Mouse (Mus musculus) embryonic facial prominence, embryonic 10.5 days (tissue): Measurements from ENCODE around the gene Gm28729. TPM values are rescaled to one million over a fixed set of nuclear protein-coding genes. Genes with fewer than 3 reads are reported as not detected.

ENCODE experiments used
- DNase-seq: peaks from one replicate; pipeline ENCODE4 v3.0.0-alpha.2; 2017; ENCODE audit warnings: low spot score
- H3K27ac ChIP-seq: fragments of 300-500 bp; sonication (generic); replicated peaks from 2 replicates; pipeline ENCODE4 v1.5.1; 2016; ENCODE audit warnings: mild to moderate bottlenecking
- H3K27me3 ChIP-seq: fragments of 300-500 bp; sonication (generic); replicated peaks from 2 replicates; pipeline ENCODE4 v1.6.1; 2016; ENCODE audit warnings: low read depth, mild to moderate bottlenecking; ENCODE audit not compliant: poor library complexity, severe bottlenecking
- H3K36me3 ChIP-seq: fragments of 300-500 bp; sonication (generic); replicated peaks from 2 replicates; pipeline ENCODE4 v1.6.1; 2016; ENCODE audit warnings: mild to moderate bottlenecking, moderate library complexity
- H3K4me1 ChIP-seq: fragments of 300-500 bp; sonication (generic); 2 replicates; pipeline ENCODE4 v1.6.1; 2016
- H3K4me3 ChIP-seq: fragments of 300-500 bp; sonication (generic); 2 replicates; pipeline ENCODE4 v1.5.1; 2016; ENCODE audit warnings: mild to moderate bottlenecking, moderate library complexity
- H3K9me3 ChIP-seq: fragments of 300-500 bp; sonication (generic); 2 replicates; pipeline ENCODE4 v1.6.1; 2016; ENCODE audit warnings: mild to moderate bottlenecking
- WGBS: fragments of 180-500 bp; shearing (Covaris S2); methylation state at CpG from one replicate; pipeline ENCODE4 v1.1.7; 2016; 5-methylcytosine and 5-hydroxymethylcytosine counted together
- polyA plus RNA-seq: library from polyadenylated mRNA; unstranded; fragments of >200 nt; fragmentation: Nextera tagmentation; extraction: Ambion mirVana; gene quantifications from 2 replicates; pipeline ENCODE4 v1.2.1, GENCODE M21; 2016

Gm28729 gene
- polyA plus RNA-seq, result not detected in 2 replicates

DNA sequence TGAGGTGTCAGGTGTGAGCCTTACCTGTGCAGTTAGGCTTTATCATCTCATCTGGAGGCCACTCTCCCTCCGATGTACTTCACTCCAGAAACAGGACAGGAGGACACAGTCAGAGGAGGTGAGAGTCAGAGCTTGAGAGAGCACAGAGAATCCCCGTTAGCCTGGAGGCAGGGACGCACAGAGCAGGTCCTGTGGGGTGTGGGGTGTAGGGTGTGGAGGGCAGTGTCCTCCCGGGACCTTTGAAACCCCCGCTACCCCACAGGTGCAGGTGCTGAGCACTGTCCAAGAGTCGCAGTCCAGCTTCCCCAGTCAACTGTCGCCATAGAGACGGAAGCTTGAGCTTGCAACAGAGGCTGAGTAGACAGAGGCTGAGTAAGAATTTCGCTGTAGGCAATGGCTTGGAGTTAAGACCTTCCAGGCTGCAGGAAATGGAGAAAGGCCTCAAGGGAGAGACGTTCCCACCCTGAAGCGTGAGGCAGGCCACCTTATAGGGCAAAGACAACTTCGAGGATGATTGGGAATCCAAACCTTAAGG lies at the start of gene Gm28729:
Gm28729 (minus strand) TSS at position 293 of the 535 bp plus-strand sequence.
- Histone ChIP-seq H3K36me3 (no peaks in the 10 kb centered on the region), H3K27ac (no peak within 1 kb of the TSS), H3K4me1 (peaks cover 14% of the 10 kb centered on the region), H3K4me3 (no peak within 1 kb of the TSS), H3K9me3 (no peaks in the 10 kb centered on the region), H3K27me3 (no peaks in the 10 kb centered on the region)
- no peak for DNase-seq
- WGBS, result 57% methylated on average over 12 of the region's 12 CpGs

DNA sequence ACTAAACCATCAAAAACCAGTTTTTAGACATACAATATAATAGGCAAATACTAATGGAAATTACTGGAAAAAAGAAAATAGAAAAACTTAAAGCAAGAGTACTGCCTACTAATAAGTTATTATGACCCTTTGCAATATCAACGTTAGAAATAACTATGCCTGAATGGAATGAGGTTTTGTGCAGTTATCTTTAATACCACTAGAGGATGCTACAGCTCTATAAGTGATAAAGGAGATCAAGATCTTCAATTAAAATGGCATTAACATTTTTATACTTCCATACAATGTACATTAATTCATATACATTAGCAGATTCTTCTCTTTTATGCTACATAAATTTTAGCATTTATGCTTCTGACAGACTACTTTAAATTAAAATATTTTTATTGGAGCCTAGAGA lies 48.2 kb upstream of the Gm28729 start:
- Histone ChIP-seq H3K36me3 (peaks cover 38% of the 10 kb centered on the region), H3K9me3 (no peaks in the 10 kb centered on the region), H3K4me3 (no peak overlapping the region), H3K27ac (no peak overlapping the region), H3K27me3 (no peaks in the 10 kb centered on the region), H3K4me1 (peaks cover 8% of the 10 kb centered on the region; the same call in 1 of the 2 replicates)
- DNase-seq, result no peak
- 22% methylated on average over 1 of the region's 1 CpGs for WGBS

DNA sequence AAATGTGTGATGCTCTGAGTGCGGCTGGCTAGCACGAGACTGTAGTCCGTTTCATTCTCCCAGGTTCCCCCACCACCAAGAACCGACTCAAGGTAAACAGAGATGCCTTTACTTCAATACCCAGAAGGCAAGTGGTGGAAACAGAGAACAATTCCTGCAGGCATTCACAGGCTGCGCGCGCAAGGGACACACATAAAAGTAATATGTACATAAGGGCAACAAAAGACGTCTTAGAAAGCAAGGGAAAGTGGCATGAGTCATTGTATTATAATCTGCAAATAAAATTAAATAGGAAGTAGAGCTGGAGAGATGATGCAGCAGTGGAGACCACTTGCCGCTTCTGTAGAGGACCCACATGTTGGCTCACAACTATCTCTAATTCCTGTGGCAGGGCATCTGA lies 47.7 kb upstream of the Gm28729 start:
- Histone ChIP-seq H3K36me3 (peaks cover 39% of the 10 kb centered on the region), H3K4me3 (no peak overlapping the region), H3K9me3 (no peaks in the 10 kb centered on the region), H3K4me1 (peaks cover 5% of the 10 kb centered on the region; the same call in 1 of the 2 replicates), H3K27me3 (no peaks in the 10 kb centered on the region), H3K27ac (no peak overlapping the region)
- WGBS, result 90% methylated on average over 9 of the region's 9 CpGs
- no peak for DNase-seq

DNA sequence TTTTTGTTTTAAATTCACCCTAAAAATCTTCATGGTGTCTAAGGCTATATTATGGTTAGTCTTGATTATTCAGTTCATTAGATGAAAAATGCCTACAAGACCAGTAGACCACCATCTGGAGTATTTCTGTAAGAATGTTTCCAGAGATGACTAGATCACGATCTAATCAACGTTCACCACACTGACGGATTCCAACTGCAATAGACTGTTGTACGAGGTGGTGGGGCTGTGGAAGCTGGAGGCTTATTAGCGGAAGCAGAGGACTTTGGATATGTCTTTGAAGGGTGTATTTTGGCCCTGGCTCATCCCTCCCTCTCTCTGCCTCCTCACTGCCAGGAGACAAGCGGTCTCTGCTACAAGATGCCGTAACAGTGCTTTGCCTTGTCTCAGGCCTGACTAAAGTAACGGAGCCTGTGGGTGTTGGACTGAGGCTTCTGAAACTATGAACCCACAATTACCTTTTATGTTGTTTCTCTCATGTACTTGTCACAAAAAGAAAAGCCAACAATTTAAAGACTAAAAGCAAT lies 41.5 kb upstream of the Gm28729 start:
- Histone ChIP-seq H3K27ac (no peak overlapping the region), H3K9me3 (no peaks in the 10 kb centered on the region), H3K4me3 (no peak overlapping the region), H3K36me3 (peaks cover 66% of the 10 kb centered on the region), H3K27me3 (no peaks in the 10 kb centered on the region), H3K4me1 (no peaks in the 10 kb centered on the region)
- 88% methylated on average over 8 of the region's 8 CpGs for WGBS
- no peak for DNase-seq

DNA sequence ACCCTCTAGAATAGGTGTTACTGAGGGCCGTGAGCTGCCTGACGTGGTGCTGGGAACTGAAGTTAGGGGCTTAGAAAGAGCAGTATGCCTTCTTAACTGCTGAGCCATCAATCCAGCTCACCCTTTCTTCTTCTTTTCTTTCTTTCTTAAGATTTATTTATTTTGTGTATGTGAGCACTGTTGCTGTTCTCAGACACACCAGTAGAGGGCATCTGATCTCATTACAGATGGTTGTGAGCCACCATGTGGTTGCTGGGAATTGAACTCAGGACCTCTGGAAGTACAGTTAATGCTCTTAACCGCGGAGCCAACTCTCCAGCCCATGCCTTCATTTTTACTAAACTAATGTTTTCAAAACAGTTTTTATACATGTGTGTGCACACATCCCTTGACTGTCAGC lies 38.4 kb upstream of the Gm28729 start:
- 96% methylated on average over 4 of the region's 4 CpGs for WGBS
- Histone ChIP-seq H3K27ac (no peak overlapping the region), H3K4me3 (no peak overlapping the region), H3K9me3 (no peaks in the 10 kb centered on the region), H3K4me1 (no peaks in the 10 kb centered on the region), H3K27me3 (no peaks in the 10 kb centered on the region), H3K36me3 (peaks cover 66% of the 10 kb centered on the region)
- no peak for DNase-seq

DNA sequence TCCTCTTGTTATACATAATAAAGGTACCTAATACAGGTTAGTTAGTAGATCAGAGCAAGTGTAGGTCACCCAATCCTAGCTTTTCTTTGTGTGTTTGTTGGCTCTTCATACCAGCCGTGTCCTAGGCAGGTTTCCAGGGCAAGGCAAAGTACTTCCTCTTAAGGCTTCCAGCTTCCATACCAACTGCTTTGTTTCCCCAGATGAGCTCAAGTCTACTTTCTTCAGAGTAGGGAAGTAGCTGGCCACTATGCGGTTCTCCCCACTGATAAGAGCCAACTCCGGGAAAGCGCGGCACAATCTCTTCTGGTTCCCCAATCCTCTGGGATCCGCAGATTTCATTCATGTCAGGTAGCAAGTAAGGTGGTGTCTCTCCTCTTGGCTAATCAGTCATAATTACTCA lies 34.1 kb upstream of the Gm28729 start:
- Histone ChIP-seq H3K27me3 (no peaks in the 10 kb centered on the region), H3K4me1 (no peaks in the 10 kb centered on the region), H3K36me3 (peaks cover 43% of the 10 kb centered on the region), H3K4me3 (no peak overlapping the region), H3K27ac (no peak overlapping the region), H3K9me3 (no peaks in the 10 kb centered on the region)
- no peak for DNase-seq
- WGBS, result 95% methylated on average over 6 of the region's 6 CpGs

DNA sequence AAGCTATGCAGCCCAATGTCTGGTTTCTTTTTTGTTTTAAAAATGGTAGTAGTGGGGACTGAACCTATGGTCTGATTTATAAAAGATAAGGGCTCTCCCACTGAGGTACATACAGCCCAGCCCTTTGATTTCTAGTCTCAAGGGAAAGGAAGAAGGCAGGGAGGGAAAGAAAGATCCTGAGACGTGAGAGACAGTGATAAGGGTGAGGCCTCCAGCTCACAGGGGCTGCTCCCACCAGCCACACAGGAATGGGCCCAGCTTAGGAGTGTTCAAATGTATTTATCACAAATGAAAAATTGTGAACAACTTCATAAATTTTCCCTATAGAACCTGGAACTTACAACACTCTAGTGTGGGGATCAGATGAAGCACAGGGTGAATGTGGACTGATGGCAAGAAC lies 33.5 kb upstream of the Gm28729 start:
- Histone ChIP-seq H3K27ac (no peak overlapping the region), H3K9me3 (no peaks in the 10 kb centered on the region), H3K4me3 (no peak overlapping the region), H3K36me3 (peaks cover 37% of the 10 kb centered on the region), H3K4me1 (no peaks in the 10 kb centered on the region), H3K27me3 (no peaks in the 10 kb centered on the region)
- no peak for DNase-seq
- 81% methylated on average over 1 of the region's 1 CpGs for WGBS

DNA sequence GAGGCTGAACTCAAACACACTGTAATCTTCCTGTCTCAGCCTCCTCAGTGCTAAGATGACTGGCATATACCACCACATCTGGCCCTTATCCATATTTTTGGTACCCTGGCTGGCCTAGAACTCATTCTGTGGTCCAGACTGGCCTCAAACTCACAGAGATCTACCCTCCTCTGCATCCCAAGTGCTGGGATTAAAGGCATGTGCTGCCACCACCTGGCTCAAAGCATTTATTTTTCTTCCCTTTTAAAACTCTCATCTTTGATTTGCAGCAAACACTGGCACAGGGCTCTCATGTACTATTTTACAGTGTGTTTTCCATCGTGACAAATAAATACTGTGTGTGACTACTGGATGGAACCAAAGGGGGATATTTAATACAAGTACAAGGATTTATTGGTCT lies 29.0 kb upstream of the Gm28729 start:
- no peak for DNase-seq
- H3K4me3 ChIP-seq, result no peak overlapping the region
- no peaks in the 10 kb centered on the region for H3K27me3 ChIP-seq
- no peaks in the 10 kb centered on the region for H3K9me3 ChIP-seq
- no peaks in the 10 kb centered on the region for H3K4me1 ChIP-seq
- no peak overlapping the region for H3K27ac ChIP-seq
- whole genome bisulfite sequencing, result 89% methylated on average over 1 of the region's 1 CpGs
- H3K36me3 ChIP-seq, result peaks cover 31% of the 10 kb centered on the region

DNA sequence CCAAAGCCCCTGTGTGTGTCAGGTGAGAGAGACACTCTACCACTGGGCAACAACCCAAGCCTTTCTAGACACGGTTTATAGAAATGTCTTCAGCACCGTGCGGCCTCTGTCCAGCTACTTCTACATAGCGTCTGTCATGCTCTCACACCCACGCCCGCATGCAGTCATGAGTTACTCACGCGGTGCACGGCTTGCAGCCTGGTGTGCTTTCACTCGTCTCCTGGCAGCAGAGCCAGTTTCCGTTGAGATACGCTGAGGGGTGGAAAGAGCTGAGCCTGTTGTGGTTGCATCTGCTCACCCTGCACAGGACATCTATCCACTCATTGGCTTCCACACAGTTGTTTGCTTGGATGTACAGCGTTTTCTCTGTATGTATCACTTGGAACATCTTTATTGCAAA lies 20.3 kb upstream of the Gm28729 start:
- no peaks in the 10 kb centered on the region for H3K27me3 ChIP-seq
- WGBS, result 93% methylated on average over 13 of the region's 13 CpGs
- DNase-seq, result no peak
- no peaks in the 10 kb centered on the region for H3K4me1 ChIP-seq
- no peaks in the 10 kb centered on the region for H3K9me3 ChIP-seq
- H3K36me3 ChIP-seq, result peaks cover 36% of the 10 kb centered on the region
- no peak overlapping the region for H3K27ac ChIP-seq
- no peak overlapping the region for H3K4me3 ChIP-seq

DNA sequence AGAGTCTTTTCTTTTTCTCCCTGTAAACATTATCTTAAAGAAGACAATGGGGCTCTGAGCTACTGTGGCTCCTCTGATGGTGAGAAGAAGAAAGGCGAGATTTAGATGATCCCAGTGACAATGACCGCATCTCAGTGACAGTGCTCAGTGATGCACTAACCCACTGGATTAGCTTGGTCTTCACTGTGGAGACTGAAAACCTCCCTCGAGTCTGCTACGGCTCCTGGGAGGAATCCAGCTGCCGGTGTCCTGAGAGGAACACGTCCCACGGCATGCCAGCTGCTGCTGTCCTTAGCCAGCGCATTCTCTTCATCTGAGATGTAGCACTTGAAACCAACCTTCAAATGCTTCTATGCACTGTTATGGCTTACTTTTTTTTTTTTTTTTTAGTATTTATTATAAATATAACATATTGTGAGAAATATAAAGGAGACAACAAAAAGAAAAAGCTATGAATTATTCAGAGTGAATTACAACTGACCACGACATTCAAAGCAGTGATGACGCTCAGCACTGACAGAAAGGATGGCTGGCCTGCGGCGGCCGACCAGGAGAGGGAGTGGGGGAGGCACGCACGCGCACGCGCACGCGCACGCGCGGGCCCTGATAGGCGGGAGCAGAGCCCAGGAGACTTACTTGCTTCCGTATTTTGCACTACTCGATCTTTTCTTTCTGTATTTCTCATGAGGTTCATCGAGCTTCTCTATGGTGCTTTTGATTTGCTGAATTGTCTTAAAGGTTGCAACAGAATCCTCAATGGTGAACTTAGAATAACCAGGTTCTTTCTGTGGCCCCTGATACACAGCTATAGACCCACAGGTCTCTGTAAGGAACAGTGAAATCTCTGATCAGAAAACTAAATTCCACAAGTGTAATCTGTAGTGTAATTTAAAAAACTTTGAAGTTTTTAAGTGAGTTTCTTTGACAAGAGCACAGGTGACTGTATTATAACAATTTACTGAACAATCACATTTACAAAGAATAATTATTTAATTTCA lies 18.9 kb upstream of the Gm28729 start:
- Histone ChIP-seq H3K27me3 (no peaks in the 10 kb centered on the region), H3K9me3 (no peaks in the 10 kb centered on the region), H3K4me3 (peak overlapping the region; percentile 43), H3K36me3 (peaks cover 36% of the 10 kb centered on the region), H3K27ac (0 out of 2 replicates have a peak overlapping the region, but pooled peaks have one; percentile 40), H3K4me1 (no peaks in the 10 kb centered on the region)
- WGBS, result 32% methylated on average over 27 of the region's 27 CpGs
- DNase-seq, result peak; percentile 86

DNA sequence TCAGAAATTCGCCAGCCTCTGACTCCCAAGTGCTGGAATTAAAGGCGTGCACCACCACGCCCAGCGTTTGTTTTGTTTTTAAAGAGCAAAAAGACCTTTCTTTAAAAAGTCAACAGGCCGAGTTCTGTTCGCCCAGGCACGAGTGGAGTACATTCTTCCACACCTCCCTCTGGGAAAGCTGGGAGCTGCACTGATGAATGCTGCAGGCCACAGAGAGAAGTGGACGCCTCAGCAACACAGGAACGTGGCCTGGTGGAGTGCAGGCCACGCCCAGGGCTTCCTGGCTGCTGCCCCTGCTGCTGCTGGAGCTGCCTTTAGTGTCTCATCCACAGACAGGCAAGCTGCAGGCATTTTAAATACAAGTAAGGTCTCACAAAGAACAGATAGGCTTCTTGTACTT lies 13.9 kb upstream of the Gm28729 start:
- no peak overlapping the region for H3K4me3 ChIP-seq
- peaks cover 13% of the 10 kb centered on the region for H3K4me1 ChIP-seq
- no peaks in the 10 kb centered on the region for H3K9me3 ChIP-seq
- DNase-seq, result no peak
- no peaks in the 10 kb centered on the region for H3K27me3 ChIP-seq
- H3K27ac ChIP-seq, result no peak overlapping the region
- 66% methylated on average over 10 of the region's 10 CpGs for WGBS
- H3K36me3 ChIP-seq, result peaks cover 14% of the 10 kb centered on the region

DNA sequence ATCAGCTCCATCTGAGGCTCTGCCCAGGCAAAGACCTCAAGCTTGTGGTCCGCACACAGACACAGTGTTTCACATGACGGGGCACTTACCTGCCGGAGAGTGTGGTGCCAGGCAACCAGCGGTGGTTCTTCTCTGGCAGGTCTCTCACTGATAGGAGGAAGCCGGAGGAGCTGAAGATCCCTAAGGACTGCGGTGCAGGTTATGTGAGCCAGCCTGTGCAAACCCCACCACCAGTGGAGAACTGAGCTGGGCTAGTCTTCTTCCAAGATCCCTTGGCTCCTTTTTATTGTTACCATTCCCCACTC lies 12.5 kb upstream of the Gm28729 start:
- Histone ChIP-seq H3K4me3 (0 out of 2 replicates have a peak overlapping the region, but pooled peaks have one; percentile 53), H3K4me1 (peaks cover 13% of the 10 kb centered on the region), H3K9me3 (no peaks in the 10 kb centered on the region), H3K27ac (0 out of 2 replicates have a peak overlapping the region, but pooled peaks have one; percentile 76), H3K27me3 (no peaks in the 10 kb centered on the region), H3K36me3 (peaks cover 8% of the 10 kb centered on the region)
- WGBS, result 92% methylated on average over 6 of the region's 6 CpGs
- no peak for DNase-seq
